Mouse (Mus musculus) MEL (cell line): Measurements from ENCODE around the gene Gfap. TPM values are rescaled to one million over a fixed set of nuclear protein-coding genes. Genes with fewer than 3 reads are reported as not detected.

Experiments
- DNase-seq: peaks from one replicate; pipeline ENCODE4 v3.0.0; 2011; ENCODE audit warnings: low read depth, low spot score
- H3K27ac ChIP-seq: 2 replicates; pipeline ENCODE4 v1.5.1; 2012; ENCODE audit warnings: low read depth, mild to moderate bottlenecking, control low read depth, low read length, moderate library complexity; ENCODE audit not compliant: control insufficient read depth
- H3K27me3 ChIP-seq, 2 experiments: fragments of 150-350 bp in 1 of 2; sonication (generic) in 1 of 2; 2 replicates each; pipeline ENCODE4 v1.6.1; 2012; ENCODE audit warnings: low read length in 2 of 2, mild to moderate bottlenecking in 2 of 2, improper control_type of control experiment in 1 of 2, moderate library complexity in 1 of 2; ENCODE audit not compliant: insufficient read depth in 2 of 2, control insufficient read depth in 1 of 2
- H3K36me3 ChIP-seq, 2 experiments: 2 replicates each; pipeline ENCODE4 v1.6.1; 2012 to 2014; ENCODE audit warnings: low read length in 2 of 2, improper control_type of control experiment in 1 of 2, inconsistent platforms in 1 of 2, mild to moderate bottlenecking in 1 of 2; ENCODE audit not compliant: insufficient read depth in 2 of 2, control insufficient read depth in 1 of 2
- H3K4me1 ChIP-seq, 2 experiments: fragments of 150-350 bp in 1 of 2; sonication (generic) in 1 of 2; 2 replicates each; pipeline ENCODE4 v1.6.1; 2012; ENCODE audit warnings: low read length in 2 of 2, improper control_type of control experiment in 1 of 2, mild to moderate bottlenecking in 1 of 2; ENCODE audit not compliant: insufficient read depth in 2 of 2, control insufficient read depth in 1 of 2
- H3K4me3 ChIP-seq, 2 experiments: fragments of 150-350 bp in 1 of 2; sonication (generic) in 1 of 2; 2 replicates each; pipeline ENCODE4 v1.5.1; 2012; ENCODE audit warnings: low read depth in 2 of 2, low read length in 2 of 2, mild to moderate bottlenecking in 2 of 2, moderate library complexity in 2 of 2, control low read depth in 1 of 2, improper control_type of control experiment in 1 of 2; ENCODE audit not compliant: control insufficient read depth in 1 of 2, insufficient read depth in 1 of 2
- H3K79me2 ChIP-seq: 2 replicates; pipeline ENCODE4 v1.6.1; 2012; ENCODE audit warnings: mild to moderate bottlenecking, low read length, moderate library complexity; ENCODE audit not compliant: control insufficient read depth, poor library complexity, insufficient read depth
- H3K9ac ChIP-seq: 2 replicates; pipeline ENCODE4 v1.6.1; 2012; ENCODE audit warnings: low read depth, mild to moderate bottlenecking, control low read depth, low read length, moderate library complexity; ENCODE audit not compliant: control insufficient read depth, poor library complexity, severe bottlenecking
- H3K9me3 ChIP-seq: fragments of 150-350 bp; sonication (generic); replicated peaks from 2 replicates; pipeline ENCODE4 v1.6.1; 2012; ENCODE audit warnings: mild to moderate bottlenecking, low read length, improper control_type of control experiment, moderate library complexity; ENCODE audit not compliant: insufficient read depth
- CHD2 ChIP-seq: IDR thresholded peaks from 2 replicates; pipeline ENCODE4 v1.6.1; 2011; ENCODE audit warnings: low read length, improper control_type of control experiment
- CTCF ChIP-seq, 3 experiments: IDR thresholded peaks in 2 of 3; conservative IDR thresholded peaks in 1 of 3; 2 replicates each; pipeline ENCODE4 v1.5.1; 2011 to 2012; ENCODE audit warnings: low read length in 3 of 3, low read depth in 2 of 3, mild to moderate bottlenecking in 2 of 3, improper control_type of control experiment in 1 of 3, inconsistent platforms in 1 of 3, mixed read lengths in 1 of 3, moderate library complexity in 1 of 3; ENCODE audit not compliant: control insufficient read depth in 1 of 3, insufficient read depth in 1 of 3, poor library complexity in 1 of 3, severe bottlenecking in 1 of 3
- EP300 ChIP-seq, 2 experiments: IDR thresholded peaks; 2 replicates each; pipeline ENCODE4 v1.6.1; 2011; ENCODE audit warnings: improper control_type of control experiment in 2 of 2, low read length in 2 of 2, low read depth in 1 of 2, mild to moderate bottlenecking in 1 of 2
- ETS1 ChIP-seq: IDR thresholded peaks from 2 replicates; pipeline ENCODE4 v1.6.1; 2012; ENCODE audit warnings: low read depth, mild to moderate bottlenecking, inconsistent platforms, low read length, improper control_type of control experiment, moderate library complexity
- GABPA ChIP-seq: IDR thresholded peaks from 2 replicates; pipeline ENCODE4 v1.6.1; 2012; ENCODE audit warnings: low read depth, mild to moderate bottlenecking, inconsistent platforms, low read length, improper control_type of control experiment, moderate library complexity
- GATA1 ChIP-seq: IDR thresholded peaks from 2 replicates; pipeline ENCODE4 v1.6.1; 2011; ENCODE audit warnings: low read depth, low read length, improper control_type of control experiment
- HCFC1 ChIP-seq: IDR thresholded peaks from 2 replicates; pipeline ENCODE4 v1.6.1; 2012; ENCODE audit warnings: low read depth, mild to moderate bottlenecking, inconsistent platforms, low read length, improper control_type of control experiment, moderate library complexity
- MAX ChIP-seq: IDR thresholded peaks from 2 replicates; pipeline ENCODE4 v1.6.1; 2011; ENCODE audit warnings: low read length, improper control_type of control experiment
- MEF2A ChIP-seq: IDR thresholded peaks from 2 replicates; pipeline ENCODE4 v1.6.1; 2014; ENCODE audit warnings: low read depth, mild to moderate bottlenecking, inconsistent platforms, low read length, improper control_type of control experiment; ENCODE audit not compliant: poor library complexity, insufficient replicate concordance, severe bottlenecking; ENCODE audit errors: extremely low read depth
- MXI1 ChIP-seq: IDR thresholded peaks from 2 replicates; pipeline ENCODE4 v1.6.1; 2011; ENCODE audit warnings: mild to moderate bottlenecking, low read depth, low read length, improper control_type of control experiment
- MYC ChIP-seq: IDR thresholded peaks from 2 replicates; pipeline ENCODE4 v1.6.1; 2011; ENCODE audit warnings: low read depth, mild to moderate bottlenecking, low read length, improper control_type of control experiment, moderate library complexity
- NELFE ChIP-seq: IDR thresholded peaks from 2 replicates; pipeline ENCODE4 v1.6.1; 2011; ENCODE audit warnings: low read depth, low read length, improper control_type of control experiment
- NRF1 ChIP-seq: IDR thresholded peaks from 2 replicates; pipeline ENCODE4 v1.6.1; 2014; ENCODE audit warnings: low read depth, mild to moderate bottlenecking, inconsistent platforms, low read length, improper control_type of control experiment, moderate library complexity; ENCODE audit not compliant: poor library complexity, insufficient read depth, severe bottlenecking
- POLR2A ChIP-seq, 2 experiments: IDR thresholded peaks; 2 replicates each; pipeline ENCODE4 v1.6.1; 2011 to 2012; ENCODE audit warnings: low read length in 2 of 2, mild to moderate bottlenecking in 2 of 2, control low read depth in 1 of 2, improper control_type of control experiment in 1 of 2, low read depth in 1 of 2, moderate library complexity in 1 of 2; ENCODE audit not compliant: control insufficient read depth in 1 of 2, insufficient read depth in 1 of 2, poor library complexity in 1 of 2
- SIN3A ChIP-seq: IDR thresholded peaks from 2 replicates; pipeline ENCODE4 v1.6.1; 2012; ENCODE audit warnings: low read length, improper control_type of control experiment, inconsistent platforms
- TAL1 ChIP-seq: IDR thresholded peaks from 2 replicates; pipeline ENCODE4 v1.6.1; 2012; ENCODE audit warnings: mild to moderate bottlenecking, inconsistent platforms, low read length, moderate library complexity, mixed read lengths
- TBP ChIP-seq: IDR thresholded peaks from 2 replicates; pipeline ENCODE4 v1.8.0; 2011; ENCODE audit warnings: low read depth, low read length, improper control_type of control experiment
- TCF12 ChIP-seq: IDR thresholded peaks from 2 replicates; pipeline ENCODE4 v1.6.1; 2014; ENCODE audit warnings: low read depth, mild to moderate bottlenecking, inconsistent platforms, low read length, improper control_type of control experiment, moderate library complexity
- USF1 ChIP-seq: IDR thresholded peaks from 2 replicates; pipeline ENCODE4 v1.6.1; 2014; ENCODE audit warnings: low read depth, mild to moderate bottlenecking, inconsistent platforms, low read length, improper control_type of control experiment, moderate library complexity
- USF2 ChIP-seq, 2 experiments: IDR thresholded peaks; 2 replicates each; pipeline ENCODE4 v1.6.1; 2011 to 2012; ENCODE audit warnings: improper control_type of control experiment in 2 of 2, low read length in 2 of 2, borderline replicate concordance in 1 of 2, inconsistent platforms in 1 of 2, low read depth in 1 of 2, mild to moderate bottlenecking in 1 of 2; ENCODE audit not compliant: insufficient read depth in 1 of 2
- polyA plus RNA-seq, 2 experiments: library from polyadenylated mRNA; stranded (reverse) in 1 of 2; unstranded in 1 of 2; fragments of >175 nt in 1 of 2; fragments of >200 nt in 1 of 2; gene quantifications; 2 replicates each; pipeline versions ENCODE4 v1.2.1 to v1.2.4; 2012; ENCODE audit warnings: low replicate concordance in 2 of 2, low read depth in 1 of 2; ENCODE audit not compliant: insufficient read length in 2 of 2, insufficient read depth in 1 of 2, missing spikeins in 1 of 2
- total RNA-seq: library from RNA; depleted of rRNA; stranded (reverse); fragments of 300-350 nt; gene quantifications from 2 replicates; pipeline ENCODE4 v1.2.3, GENCODE M21; 2012

Gene Gfap
- total and polyA plus RNA-seq, 3 experiments = 2.0 to 2.5 TPM; not detected in 1

DNA sequence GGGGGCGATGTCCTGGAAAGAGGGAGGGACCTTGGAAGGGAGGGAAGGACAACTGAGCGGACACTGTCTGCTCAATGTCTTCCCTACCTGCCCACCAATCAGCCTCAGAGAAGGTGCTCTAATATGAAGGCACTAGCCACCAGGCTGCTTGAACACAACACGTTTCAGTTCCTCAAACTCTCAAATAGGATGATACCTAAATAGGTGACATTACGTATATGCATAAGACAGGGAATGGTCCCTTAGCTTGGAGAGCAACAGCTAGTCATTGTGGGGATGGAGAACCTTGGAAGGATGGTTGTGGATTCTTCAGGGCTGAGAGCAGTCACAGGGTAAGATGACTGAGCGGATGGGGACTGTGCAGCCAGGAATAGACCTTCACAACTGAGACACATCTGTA, 13.3 kb downstream of the Gfap start:
- Histone ChIP-seq H3K9me3 (no peaks in the 10 kb centered on the region), H3K4me1 (peaks cover 0 to 15% of the 10 kb centered on the region in 2 experiments; a peak in 2 of 4 replicates), H3K9ac (no peak overlapping the region), H3K36me3 (peaks cover 0 to 6% of the 10 kb centered on the region in 2 experiments; a peak in 2 of 4 replicates), H3K79me2 (no peaks in the 10 kb centered on the region), H3K27me3 (no peaks in the 10 kb centered on the region), H3K4me3 (no peak overlapping the region), H3K27ac (no peak overlapping the region)
- DNase-seq = no peak
- TF ChIP-seq EP300 (IDR thresholded peaks at IDR 0.05; ENCODE audit: low read depth in 1 of 2, low read length in 2 of 2) (no peak), NRF1 (no peak), CTCF (IDR thresholded peaks at IDR 0.05 in 2 of 3, conservative IDR thresholded peaks at IDR 0.05 in 1 of 3; ENCODE audit: control insufficient read depth in 1 of 3, insufficient read depth in 1 of 3, low read depth in 2 of 3, low read length in 3 of 3, poor library complexity in 1 of 3, severe bottlenecking in 1 of 3) (no peak), USF2 (IDR thresholded peaks at IDR 0.05; ENCODE audit: borderline replicate concordance in 1 of 2, insufficient read depth in 1 of 2, low read depth in 1 of 2, low read length in 2 of 2) (no peak), POLR2A (IDR thresholded peaks at IDR 0.05; ENCODE audit: control insufficient read depth in 1 of 2, insufficient read depth in 1 of 2, low read depth in 1 of 2, low read length in 2 of 2, poor library complexity in 1 of 2) (no peak), GABPA (no peak), MEF2A (no peak), USF1 (no peak), NELFE (no peak), HCFC1 (no peak), CHD2 (no peak), TAL1 (no peak)

DNA sequence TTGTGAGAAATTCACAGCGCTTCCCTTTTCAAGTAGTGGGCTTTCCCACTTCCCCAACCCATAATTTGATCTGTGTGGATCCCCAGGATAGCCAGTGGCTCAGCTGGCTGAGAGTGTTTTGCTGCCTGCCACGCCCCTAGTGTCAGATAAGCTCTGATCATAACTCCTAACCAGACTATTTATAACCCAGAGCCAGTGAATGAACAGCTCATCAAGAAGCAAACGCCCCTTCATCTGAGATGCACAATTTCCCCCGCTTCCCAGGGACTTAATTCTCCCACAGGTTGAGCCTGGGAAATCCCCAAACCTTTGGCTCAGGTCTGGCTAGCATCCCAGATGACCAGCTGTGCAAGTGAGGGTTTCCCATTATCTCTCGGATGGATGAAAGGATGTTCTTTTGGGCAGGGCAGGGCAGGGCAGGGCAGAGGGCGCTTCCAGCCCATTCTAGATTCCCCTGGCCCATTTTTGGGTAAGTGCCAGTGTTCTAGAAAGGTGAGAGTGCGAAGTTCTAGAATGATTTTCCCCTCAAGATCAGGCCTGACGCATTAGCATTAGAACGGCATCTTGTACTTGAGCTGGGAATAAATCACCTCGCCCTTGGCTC, 16.0 kb downstream of the Gfap start, which contains the start of gene Fam187a:
Gene Fam187a, plus strand, starts transcription at position 554 of the 604 bp plus-strand sequence.
- Histone ChIP-seq H3K27ac (no peak within 1 kb of the TSS), H3K4me3 (no peak within 1 kb of the TSS), H3K27me3 (no peaks in the 10 kb centered on the region), H3K9me3 (no peaks in the 10 kb centered on the region), H3K79me2 (peaks cover 11% of the 10 kb centered on the region), H3K36me3 (peaks cover 0 to 15% of the 10 kb centered on the region in 2 experiments; a peak in 2 of 4 replicates), H3K4me1 (peaks cover 0 to 22% of the 10 kb centered on the region in 2 experiments; a peak in 3 of 4 replicates), H3K9ac (no peak within 1 kb of the TSS)
- peak; percentile 76 for TF ChIP-seq MEF2A
- peak; percentile 38; the same call in 1 of the 2 replicates for TF ChIP-seq MXI1
- peak; percentile 39 for TF ChIP-seq GATA1
- TF ChIP-seq ETS1 = peak; percentile 75
- TF ChIP-seq POLR2A (IDR thresholded peaks at IDR 0.05; ENCODE audit: control insufficient read depth in 1 of 2, insufficient read depth in 1 of 2, low read depth in 1 of 2, low read length in 2 of 2, poor library complexity in 1 of 2) = no peak
- TF ChIP-seq TBP = no peak
- no peak for TF ChIP-seq MAX
- TF ChIP-seq SIN3A = peak; percentile 59; the same call in 1 of the 2 replicates
- TF ChIP-seq TCF12 = 0 out of 2 replicates have a peak, but pooled peaks have one; percentile 13
- 0 out of 4 replicates have a peak, but pooled peaks of 1 of the 2 experiments have one; percentile 20 for TF ChIP-seq EP300 (IDR thresholded peaks at IDR 0.05; ENCODE audit: low read depth in 1 of 2, low read length in 2 of 2)
- TF ChIP-seq MYC = no peak
- DNase-seq = peak; percentile 56
